Mouse (Mus musculus) adrenal gland, postnatal 4 days (tissue): ENCODE data around the gene Ptprn2. TPM values are rescaled to one million over a fixed set of nuclear protein-coding genes. Genes with fewer than 3 reads are reported as not detected.

ENCODE experiments used
- DNase-seq, 2 experiments: peaks; one replicate each; pipeline ENCODE4 v3.0.0; 2021 to 2022; ENCODE audit warnings: low spot score in 2 of 2, mixed read lengths in 2 of 2
- total RNA-seq, 2 experiments: library from RNA; stranded (reverse); gene quantifications; 2 replicates each; pipeline ENCODE4 v1.2.3; 2021

Gene Ptprn2
- total RNA-seq, 2 experiments from 2014 or later = 22.2 to 28.1 TPM

DNA sequence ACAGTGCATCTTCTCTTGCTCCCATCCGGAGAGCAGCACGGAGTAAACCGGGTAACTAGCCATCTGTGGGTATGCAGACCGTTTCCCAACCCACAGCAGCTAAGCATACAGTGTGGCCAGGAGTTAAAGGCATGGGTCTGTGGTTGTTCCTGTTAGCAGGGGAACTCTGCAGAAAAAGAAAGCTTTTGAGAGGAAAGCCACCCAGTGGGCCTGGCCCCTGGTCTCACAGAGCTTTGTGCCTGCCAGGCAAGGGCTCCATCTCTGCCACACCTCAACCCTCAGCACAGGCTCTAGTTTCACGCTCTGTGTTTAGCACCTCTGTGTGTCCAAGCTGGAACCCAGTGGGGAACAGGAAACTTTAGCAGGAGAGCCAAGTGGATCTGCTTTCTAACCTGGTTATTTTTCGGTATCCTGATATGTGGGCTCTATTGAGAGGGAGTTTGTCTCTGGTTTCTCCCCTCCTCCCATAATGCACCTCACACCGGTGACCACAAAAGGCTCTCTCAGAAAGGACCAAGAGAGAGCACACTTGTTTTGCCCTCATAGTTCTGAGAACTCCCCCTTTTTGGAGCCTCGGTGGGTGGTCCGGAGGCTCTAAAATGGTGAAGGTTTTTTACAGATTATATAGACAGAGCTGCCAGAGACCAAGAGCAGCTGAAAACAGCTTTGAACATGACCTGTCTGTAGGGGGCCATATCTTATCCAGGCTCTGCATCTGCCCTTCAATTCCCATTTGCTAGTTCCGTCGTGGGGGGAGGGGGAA is 766.3 kb downstream of the Ptprn2 start:
- no peak for DNase-seq

DNA sequence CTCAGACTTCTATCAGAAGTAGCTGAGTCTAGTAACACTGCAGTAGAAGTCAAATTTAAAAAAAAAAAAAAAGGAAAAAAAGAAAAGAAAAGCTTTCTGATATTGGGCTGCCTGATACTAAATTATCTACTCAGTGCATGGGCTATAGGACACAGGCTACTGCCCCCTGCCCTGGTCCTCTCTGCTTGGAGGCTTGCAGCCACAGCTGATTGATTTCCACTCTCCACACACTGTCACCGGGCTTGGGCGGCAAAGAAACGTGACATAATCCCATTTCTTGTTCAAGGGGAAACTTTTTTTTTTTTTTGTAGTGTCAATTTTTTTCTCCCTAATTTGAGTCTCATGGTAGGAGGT is 766.9 kb downstream of the Ptprn2 start:
- no peak for DNase-seq

DNA sequence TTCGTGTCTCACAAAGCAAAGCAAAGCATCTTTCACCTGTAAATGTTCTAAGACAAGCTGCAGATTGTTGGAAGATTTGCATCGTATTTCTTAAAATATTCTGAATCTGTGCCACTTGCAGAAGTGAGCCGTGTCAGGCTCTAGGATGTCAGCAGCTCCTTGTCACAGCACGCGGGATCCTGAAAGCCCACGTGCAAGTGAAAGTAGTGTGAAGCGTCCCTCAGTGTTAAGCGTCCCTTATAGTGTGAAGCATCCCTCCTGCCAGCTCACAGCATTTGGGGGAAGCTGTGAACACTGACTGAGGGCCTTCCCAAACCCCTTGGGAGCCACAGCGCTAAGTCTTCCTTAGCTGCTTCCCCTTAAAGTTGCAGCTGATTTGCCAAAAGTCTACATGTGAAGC is 768.8 kb downstream of the Ptprn2 start:
- DNase-seq = no peak

DNA sequence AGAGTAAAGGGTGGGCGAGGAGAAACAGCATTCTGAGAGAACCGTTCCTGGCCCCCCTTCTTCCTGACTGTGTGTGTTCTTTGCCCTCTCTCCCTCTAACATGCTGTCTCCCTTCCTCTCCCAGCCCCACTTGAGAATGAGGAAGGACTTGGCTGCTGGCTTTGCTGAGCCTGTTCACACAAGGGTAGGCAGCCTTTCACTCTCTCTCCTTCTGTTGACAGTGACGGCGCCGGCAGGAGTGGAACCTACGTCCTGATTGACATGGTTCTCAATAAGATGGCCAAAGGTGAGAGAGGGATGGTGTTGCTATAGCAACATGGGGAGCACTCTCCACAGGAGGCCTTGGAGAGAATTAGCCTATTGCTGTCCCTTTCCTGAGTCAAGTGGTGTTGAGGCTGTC is 769.8 kb downstream of the Ptprn2 start:
- DNase-seq = no peak

DNA sequence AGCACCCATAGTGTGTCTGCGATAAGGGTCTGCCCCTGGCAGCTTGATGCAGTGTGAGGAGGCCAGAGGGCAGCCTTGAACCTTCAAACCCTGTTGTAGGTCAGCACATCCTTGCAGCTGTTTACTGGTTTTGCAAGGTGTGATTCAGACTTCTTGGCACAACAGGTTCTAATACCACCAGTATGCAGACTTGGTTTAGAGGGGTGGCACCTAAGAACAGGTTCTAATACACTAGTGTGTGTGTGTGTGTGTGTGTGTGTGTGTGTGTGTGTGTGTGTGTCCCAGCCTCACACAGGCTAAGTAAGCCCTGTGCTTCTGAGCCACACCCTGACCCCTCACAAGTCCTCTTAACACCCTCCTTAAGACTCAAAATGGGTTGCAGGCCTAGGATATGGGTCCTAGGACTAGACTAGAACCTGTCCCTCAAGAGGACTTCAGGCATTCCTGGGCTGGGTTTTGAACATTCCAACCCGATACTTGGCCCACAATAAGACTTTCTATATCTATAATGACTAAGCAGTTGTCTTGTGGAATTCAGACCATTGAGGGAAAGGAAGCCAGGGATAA is 770.3 kb downstream of the Ptprn2 start:
- DNase-seq = no peak

DNA sequence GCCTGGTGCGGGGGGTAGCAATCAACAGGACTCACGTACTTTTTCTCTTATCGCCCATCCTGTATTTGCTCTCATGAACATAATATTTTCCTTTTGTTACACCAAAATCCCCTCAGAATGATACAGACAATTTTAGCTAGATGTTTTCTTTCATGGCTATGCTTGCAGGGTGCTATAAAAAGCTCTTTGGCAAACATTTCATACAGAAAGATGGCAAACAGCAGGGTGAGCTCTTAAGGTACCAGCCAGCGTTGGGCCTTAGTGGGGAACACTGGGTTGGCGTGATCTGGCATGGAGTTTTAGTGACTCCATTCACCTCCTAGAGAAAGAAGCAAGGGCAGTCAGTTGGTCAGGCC is 771.3 kb downstream of the Ptprn2 start:
- no peak for DNase-seq

DNA sequence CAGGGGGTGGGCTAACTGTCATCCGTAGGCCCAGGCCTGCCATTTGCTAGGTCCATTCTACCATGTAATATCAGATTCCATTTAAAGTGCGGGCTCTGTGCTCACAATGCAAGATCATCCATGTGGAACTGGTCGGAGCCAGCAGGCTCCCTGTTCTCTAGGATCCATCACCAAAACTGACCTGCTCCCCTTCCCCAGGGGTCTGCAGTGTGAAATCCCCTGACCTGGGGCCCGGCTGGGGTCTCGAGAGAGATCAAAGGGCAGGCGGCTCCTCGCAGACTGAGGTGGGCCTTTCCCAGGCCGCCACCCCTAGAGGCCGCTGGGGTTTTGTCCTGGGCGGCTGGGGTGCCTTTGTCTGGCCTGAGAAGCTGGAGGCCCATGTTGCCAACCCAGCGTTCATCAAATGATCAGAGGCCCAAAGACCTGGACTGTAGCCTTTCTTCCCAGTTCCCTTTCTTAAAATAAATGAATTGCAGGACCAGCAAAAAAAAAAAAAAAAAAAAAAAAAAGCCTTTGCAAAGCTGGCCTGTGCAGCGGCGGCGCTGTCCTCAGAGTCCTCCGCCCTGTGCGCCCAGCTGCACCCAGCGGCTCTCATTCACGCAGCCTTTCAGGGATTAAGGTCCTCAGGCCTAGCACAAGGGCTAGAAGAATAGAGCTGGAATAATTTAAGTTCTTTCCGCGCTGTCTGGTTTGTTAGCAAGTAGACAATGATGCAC is 771.8 kb downstream of the Ptprn2 start:
- no peak for DNase-seq

DNA sequence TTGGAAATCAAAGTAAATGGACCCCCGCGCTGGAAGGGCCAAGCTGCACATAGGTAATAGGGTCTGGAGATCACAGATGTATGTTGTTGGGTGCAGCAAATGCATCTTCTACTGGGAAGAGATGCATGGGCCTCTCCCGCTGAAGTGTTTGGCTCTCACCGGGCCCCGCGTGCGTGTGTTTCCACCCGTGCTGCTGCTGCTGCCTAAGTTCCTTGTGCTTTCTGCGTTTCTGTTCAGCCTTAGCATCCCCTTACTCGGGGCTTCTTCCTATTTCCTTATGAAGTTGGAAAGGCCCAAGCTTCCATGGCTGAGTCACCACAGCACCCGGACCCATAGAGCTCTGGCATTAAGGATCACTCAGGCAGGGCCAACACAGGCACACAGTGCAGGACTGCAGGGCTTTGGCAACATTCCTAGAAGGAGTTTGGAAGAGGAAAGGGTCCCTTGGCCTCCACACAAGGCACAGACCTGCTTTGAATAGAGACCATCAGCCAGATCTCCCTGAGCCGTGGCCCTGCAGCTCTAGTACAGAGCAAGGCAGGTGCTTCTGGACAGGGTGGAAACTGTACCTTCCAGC is 772.5 kb downstream of the Ptprn2 start:
- DNase-seq = no peak

DNA sequence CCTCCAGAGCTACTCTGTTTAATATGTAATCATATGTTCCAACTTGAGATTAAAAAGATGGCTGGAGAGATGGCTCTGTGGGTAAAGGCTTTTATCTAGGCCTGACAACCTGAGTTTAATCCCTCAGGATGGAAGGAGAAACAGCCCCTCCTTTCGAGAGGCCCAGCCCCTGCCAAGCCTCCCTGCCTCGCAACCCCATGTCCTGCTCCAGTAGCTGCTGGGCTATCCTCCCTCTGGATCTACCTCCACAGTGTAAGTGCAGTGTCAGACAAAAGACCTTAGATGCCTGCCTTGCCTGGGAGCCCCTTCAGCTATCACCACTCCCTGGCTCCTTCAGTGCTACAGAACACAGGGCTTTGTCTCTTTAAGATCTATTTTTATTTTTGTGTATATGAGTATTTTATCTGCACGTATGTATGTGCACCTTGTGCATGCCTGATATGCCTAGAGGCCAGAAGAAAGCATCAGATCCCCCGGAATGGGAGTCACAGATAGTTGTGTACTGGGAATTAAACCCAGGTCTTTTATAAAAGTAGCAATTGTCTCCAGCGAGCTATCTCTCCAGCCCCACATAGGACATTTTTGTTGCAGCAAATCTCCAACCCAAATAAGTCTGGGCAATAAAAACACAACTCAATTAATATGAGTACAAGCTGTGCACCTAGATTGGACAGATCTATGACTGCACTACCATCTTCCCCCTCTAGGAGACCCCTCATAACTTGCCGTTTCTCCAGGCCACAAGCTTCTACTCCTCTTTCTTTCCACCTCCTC is 775.1 kb downstream of the Ptprn2 start:
- no peak for DNase-seq

DNA sequence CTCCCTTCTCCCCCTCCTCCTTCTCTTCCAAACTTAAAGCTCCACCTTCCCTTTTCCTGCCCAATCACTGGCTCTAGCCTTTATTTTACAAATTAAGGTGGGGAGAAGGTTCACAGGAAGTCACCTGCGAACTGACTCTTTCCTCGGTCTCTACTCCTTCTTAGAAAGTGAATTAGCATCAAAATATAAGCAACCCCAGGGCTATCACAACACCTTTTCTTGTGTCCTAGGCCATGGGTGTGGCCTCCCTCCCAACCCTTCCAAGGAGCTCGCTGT is 775.6 kb downstream of the Ptprn2 start:
- no peak for DNase-seq

DNA sequence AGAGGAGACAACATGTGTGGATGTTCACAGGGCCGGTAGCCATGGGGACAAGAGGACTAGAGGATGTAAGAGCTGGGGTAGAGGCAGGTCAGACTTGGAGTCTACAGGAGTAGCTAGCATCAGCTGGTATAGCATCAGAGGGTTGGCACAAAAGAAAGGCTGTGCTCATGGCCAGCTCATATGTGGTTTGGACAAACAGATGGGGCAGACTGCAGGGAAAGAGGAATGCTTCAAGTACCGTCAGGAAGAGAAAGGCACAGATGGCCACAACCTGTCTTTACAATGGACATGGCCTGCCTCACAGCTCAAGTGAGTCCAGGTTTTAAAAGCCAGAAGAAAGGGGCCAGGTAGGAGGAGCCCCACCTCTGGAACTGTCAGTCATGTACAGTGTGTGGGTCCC is 776.5 kb downstream of the Ptprn2 start:
- no peak for DNase-seq

DNA sequence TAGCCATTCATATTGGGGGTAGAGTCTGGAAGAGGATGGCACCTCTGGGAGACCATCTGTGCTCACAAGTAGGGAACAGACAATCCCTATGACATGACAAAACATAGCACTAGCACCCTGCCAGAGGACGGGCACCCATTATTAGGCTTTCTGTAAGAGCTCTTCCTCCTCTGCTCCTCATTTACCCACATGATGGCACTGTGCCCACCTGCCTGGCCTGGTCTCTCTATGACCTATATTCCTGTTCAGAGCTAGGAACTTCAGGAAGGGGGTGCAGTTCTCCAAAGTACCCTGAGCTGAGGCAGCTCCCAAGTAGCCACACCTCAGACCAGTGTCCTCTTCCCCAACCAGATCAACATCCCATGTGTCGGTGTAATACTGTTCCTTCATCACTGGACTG is 777.6 kb downstream of the Ptprn2 start:
- DNase-seq = no peak

DNA sequence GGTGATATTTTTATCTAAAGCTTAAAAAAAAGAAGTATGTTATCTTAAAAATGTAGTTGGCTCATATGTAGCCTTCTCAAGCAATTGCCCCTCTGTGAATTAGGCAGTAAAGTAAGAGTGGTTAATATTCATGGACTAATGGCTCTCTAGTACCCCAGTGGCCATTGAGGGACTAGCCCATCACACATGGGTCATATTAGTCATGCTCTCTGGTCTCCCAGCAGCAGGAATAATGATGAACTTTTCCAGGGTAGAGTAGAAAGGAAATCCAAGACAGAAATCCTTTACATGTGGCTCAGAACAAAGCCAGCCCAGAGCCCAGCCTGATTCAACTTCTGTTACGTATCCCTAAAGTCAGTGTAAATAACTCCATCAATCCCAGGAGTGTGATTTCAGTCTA is 779.7 kb downstream of the Ptprn2 start:
- DNase-seq = no peak

DNA sequence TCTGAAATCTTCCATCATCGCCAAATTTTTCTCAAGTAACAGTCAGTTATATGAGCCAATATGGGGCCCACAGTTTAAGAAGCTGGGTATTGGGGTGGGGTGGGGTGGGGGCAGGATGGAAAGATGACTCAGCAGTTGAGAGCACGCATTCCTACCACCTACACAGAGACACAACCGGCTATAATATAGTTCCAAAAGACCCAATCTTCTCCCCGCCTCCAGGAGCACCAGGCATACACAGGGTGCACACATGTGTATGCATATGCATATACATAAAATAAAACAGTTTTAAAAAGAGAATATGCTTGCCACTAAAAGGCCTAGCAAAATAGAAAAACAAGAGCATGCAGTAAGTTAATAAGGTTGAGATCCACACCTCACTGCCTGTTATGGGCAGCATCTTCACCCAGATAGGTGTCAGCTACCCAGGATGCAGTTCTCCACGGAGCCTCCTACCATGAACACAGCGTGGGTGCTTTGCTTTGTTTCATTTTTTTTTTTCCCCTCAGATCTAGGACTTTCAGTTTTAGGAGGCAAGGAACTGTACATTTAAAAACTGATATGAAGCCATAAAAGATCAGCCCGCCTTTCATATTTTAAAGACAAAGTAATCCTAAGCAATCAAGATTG is 783.1 kb downstream of the Ptprn2 start:
- no peak for DNase-seq

DNA sequence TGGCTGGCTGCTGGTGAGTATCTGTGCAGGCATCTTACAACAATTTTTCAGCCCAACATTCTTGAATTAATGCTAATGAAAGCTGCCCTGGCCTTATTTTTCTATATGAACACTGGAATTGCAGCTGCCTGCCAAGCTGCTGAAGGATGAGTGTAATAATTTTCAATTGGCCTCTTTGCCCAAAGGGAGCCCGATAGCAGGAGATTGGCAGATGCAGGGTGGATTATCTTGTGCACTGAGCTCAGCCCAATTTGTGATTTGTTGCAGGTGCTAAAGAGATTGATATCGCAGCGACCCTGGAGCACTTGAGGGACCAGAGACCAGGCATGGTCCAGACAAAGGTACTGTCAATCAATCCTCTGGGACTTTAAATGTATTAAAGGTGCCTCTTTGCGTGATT is 783.8 kb downstream of the Ptprn2 start:
- DNase-seq = no peak

DNA sequence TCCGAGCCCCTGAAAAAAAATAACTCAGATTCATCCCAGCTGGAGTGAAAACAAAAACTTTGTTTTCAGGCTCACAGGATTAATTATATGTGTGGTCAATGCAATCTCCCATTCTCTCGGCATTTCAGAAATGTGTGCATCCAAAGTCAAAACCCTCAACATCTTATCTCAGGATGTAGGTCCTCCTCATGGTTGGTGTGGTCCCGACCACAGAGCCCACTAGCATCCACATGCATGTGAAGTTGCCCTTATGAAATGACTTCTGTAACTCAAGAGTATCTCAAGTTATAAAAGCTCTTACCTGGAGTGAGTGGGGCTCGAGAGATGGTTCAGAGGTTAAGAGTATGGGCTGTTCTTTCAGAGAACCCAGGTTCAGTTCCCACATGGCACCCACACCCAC is 784.7 kb downstream of the Ptprn2 start:
- DNase-seq = no peak

DNA sequence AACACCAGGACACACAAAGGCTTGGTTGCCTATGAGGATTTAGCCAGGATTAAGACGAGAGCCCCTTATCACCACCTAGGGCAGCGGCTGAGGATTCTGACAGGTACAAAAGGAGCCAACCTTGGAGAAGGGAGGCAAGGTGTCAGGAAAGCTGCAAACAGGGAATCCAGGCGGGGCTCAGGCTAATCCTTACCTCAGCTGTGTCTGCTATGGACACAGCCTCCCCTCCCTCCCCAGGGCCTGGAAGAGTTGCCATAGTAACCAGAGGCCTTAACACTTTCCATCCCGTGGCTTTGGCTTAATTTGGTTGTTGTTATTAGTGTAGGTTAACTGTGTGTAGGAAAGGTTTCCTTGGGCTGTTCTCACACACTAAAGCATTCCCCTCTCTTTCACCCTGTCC is 787.6 kb downstream of the Ptprn2 start:
- no peak for DNase-seq

DNA sequence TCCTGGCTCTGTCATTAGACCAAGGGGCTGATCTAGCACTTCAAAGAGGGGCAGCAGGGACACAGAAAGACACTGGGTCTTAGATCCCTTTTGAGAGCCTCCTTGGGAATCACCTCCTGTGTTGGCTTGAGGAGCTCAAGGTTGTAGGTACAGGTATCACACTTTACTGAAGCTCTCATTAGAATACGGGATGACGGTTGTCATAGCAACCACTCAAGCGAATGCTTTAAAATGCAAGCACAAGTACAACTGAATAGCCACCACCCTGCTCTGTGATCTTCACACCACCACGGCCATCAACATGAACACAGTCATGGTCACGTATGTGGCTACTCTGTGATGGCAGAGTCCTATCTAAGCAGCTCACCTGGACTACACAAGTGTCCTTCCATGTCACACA is 789.1 kb downstream of the Ptprn2 start:
- no peak for DNase-seq

DNA sequence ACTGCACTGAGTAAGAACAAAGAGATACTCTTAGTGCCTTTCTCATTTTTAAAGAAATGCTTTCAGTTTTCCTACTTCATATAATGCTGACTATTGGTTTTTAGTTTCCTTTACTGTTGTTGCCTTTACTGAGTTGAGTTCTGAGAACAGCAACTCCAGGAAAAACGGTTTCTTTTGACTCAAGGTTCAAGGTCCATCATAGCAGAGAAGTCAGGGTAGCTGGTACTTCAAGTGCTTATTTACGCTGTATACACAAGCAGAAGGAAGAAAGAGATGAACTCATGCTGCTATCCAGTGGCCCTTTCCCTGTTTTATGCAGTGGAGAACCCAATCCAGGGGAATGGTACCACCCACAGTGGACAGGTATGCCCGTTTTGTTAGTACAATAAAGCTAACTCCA is 795.3 kb downstream of the Ptprn2 start:
- no peak for DNase-seq

DNA sequence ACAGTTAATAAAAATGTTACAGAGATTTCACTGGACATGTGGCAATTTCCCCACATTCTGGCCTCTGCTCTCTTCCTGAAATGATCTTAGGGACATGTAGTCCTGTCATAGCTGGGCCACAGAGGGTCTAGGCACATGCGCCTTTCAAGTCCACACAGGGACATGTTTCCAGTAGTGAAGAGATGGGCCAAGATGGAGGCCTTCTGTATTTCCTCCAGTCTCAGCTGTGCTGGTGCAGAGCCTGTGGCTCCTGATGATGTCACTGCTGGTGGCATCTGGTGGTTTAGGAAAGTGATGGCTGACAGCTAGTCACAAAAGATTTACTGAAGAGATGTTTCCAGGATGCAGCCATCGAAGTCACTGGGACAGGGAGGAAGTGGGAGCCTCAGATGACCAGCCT is 797.1 kb downstream of the Ptprn2 start:
- no peak for DNase-seq

DNA sequence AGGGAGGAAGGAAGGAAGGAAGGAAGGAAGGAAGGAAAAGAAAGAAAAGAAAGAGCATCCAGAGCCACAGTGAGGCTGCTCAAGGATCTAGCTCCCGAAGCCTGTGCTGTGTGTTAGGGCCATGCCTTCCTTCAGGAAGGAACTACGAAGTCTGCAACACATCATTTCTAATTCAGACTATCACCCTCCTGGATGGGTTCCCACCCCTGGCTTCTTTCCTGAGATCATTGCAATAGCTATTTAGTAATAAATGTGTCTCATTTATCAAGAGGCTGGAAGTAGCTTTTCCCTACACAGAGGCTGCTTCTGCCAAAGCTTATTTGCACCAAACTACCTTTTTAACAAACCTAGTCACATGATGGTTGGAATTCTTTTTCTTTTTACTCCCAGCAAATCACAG is 801.9 kb downstream of the Ptprn2 start:
- no peak for DNase-seq

DNA sequence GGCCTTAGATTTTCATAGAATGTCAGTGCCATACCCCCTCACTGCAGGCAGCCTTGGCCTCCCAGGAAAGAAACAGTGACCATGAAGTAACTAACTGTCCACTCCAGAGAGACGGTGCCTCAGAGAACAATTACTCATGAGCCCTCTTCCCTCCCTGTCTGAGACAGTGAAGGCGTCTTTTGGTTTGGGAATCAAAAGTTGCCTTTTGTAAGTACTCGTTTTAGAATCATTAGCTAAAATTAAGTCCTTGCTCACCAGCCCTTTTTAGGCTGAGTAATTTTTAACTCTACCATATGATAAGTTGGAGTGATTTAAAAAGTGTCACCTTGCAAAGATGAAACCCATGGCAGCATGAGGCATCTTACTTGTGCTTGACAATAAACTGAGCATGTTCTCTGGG is 806.4 kb downstream of the Ptprn2 start:
- no peak for DNase-seq
